Mouse (Mus musculus): Measurements from ENCODE around the gene Ptpn22.

Ptpn22 gene

GRCm38 (mm10) chr3:103857977-103858563 is 1.5 kb upstream of the Ptpn22 start:
- DNase-seq (ENCODE audit: low read depth, low spot score) = no peak

DNA sequence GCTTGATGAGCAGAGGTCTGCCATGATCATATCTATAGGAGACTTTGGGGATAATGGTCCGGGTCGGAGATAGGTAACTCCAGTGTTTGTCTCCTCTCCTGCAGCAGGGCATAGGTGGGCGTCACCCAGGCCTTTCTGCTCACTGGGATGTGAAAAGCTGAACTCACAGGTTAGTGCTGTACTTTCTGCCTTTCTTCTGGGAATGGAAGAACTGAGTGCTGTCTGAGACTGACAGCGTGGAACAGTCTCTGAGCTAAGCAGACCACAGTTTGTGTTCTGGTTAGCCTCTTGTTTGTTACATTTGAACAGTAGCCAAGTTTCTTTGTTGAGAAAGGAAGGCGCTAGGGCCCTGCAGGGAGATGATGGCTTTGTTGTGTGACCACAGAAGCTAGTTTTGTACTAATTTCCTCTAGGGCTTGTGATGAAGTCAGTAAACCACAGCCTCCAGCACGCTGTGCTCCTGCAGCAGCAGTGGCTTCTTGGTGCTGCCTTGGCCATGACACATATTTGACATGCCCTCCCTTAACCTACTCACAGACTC is 326 bp downstream of the Ptpn22 start:
- no peak for DNase-seq (ENCODE audit: low read depth, low spot score)

GRCm38 (mm10) chr3:103862721-103863220 is 3.2 kb downstream of the Ptpn22 start:
- no peak for DNase-seq (ENCODE audit: low read depth, low spot score)

DNA sequence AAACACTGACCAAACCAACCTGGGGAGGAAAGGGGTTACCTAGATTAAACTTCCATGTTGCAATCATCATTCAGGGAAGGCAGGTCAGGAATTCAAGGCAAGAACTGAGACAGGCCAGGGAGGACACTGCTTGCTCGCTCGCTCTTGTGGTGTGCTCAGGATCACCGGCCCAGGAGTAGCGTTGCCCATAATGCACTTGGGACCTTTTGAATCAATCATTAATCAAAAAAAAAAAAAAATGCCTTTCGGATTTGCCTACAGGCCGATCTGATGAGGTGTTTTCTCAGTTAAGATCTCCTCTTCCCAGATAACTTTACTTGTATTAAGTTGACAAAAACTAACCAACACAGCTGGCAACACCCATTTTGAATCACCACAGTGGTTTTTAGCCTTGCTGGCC is 4.6 kb downstream of the Ptpn22 start:
- DNase-seq (ENCODE audit: low read depth, low spot score) = no peak

- DNase-seq (ENCODE audit: low read depth, low spot score) = no peak
Measured at GRCm38 (mm10) chr3:103867424-103867971, 7.9 kb downstream of the Ptpn22 start.

GRCm38 (mm10) chr3:103868008-103868407 is 8.4 kb downstream of the Ptpn22 start:
- no peak for DNase-seq (ENCODE audit: low read depth, low spot score)

DNA sequence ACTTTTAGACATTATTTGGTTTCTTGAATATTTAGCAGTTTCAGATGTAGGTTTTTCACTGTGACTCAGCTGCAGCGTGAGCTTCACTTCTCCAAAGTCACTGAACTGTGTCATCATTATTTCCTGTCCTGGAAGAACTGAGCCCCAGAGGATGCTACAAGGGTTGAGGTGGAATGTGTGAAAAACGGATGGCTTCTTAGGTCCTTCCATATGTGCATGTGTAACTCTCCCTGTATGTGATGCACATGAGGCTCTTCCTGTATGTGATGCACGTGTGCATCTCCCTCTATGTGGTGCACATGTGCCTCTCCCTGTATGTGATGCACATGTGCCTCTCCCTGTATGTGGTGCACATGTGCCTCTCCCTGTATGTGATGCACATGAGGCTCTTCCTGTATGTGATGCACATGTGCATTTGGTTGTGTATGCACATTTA is 13.1 kb downstream of the Ptpn22 start:
- no peak for DNase-seq (ENCODE audit: low read depth, low spot score)

DNA sequence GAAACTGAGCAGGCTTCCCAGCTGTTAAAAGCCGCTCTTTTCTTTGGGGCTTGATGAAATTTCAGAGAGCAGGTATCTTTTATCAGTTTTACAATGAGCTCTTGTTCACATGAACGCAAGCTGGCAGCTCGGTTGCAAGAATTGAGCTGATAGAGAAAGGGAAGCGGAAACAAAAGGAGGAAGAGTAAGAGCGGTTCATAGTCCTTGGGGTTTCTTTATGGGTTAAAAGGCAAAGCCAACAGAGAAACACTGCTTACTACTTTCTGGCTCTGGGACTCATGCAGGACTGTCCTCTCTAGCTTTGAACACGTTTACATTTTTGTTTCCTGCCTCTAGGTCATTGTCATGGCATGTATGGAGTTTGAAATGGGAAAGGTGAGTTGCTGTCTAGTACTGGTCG is 14.7 kb downstream of the Ptpn22 start:
- DNase-seq (ENCODE audit: low read depth, low spot score) = no peak

- DNase-seq (ENCODE audit: low read depth, low spot score) = no peak
Measured at GRCm38 (mm10) chr3:103885946-103886345, 26.4 kb downstream of the Ptpn22 start.

DNA sequence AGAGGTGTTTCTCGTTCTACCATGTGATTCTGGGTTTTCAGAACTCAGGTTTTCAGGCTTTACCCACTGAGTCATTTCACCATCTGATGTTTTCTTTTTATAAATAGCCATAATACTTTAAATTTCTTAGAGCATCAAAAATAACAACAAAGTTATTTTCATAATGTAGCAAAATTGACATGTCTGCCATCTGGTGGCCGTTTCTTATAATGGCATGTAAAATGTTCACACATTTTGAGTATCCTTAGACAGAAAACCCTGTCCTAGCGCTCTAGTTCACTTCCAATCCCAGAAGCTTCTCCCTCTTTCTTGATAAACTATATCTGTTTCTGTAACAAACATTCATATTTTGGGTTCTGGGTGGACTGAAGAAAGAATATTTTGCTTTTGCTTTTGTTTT is 28.0 kb downstream of the Ptpn22 start:
- DNase-seq (ENCODE audit: low read depth, low spot score) = peak; percentile 19

DNA sequence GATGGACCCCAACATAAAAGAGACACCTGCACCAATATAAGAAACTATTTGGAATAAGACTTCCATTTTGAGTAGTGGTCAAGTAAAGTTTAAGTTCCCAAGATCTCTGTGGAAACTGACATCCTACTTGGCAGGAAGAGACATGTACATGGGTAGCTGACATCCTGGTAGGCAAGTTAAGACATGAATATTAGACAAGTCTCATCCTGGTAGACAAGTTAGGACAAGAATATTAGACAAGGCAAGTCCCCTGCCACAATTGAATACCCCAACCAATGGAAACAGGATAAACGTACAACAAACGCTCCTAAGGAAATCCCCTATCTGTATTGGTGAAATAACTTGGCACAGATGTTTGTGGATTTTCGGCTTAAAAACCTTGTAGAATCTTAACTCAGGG is 33.8 kb downstream of the Ptpn22 start:
- no peak for DNase-seq (ENCODE audit: low read depth, low spot score)

DNA sequence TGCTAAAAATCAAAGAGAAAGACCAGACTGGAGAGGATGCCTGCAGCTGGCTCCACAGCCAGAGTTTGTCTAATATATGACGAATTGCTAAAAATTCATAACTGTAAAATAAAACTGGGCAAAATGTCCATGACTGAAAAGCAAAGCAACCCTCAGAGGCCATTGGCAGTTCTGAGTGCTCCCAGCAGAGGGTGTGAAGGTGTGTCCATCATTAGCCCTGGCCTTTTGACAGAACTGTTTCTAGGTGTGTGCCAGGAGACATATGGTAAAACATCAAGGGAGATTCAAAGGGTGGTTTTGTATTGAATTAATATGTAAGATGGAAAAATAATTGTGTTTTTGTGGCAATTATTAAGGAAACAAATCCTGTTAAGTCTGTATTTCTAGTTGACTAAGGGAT is 45.1 kb downstream of the Ptpn22 start:
- DNase-seq (ENCODE audit: low read depth, low spot score) = no peak

DNA sequence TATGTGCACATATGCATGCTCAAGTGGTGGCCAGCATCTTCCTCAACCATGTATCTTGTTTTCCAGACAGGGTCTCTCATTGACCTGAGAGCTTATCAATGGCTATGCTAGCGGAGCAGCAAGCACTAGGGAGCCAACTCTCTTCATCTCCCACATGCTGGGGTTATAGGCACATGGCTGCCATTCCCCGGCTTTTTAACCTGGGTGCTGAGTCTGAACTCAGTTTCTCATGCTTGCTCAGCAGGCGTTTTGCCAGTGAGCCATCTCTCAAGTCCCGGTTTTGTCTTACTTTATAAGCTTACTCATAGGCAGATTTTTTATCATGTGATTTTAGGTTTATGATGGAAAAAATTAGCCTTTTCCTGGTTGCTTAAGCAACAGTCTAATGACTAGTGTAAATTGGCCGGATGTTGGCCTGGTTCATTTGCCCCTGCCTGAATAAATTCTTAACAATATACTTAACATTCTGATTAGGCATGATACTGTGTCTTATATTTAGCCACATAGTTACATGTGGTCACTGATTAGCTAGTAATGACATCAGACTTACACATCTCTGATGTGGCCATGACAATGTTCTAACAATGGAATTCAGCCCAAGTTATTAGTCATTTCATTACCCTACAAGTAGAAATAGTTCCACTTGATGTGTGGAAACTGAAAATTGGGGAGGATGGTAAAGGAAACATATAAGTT is 47.9 kb downstream of the Ptpn22 start:
- DNase-seq (ENCODE audit: low read depth, low spot score) = no peak

DNA sequence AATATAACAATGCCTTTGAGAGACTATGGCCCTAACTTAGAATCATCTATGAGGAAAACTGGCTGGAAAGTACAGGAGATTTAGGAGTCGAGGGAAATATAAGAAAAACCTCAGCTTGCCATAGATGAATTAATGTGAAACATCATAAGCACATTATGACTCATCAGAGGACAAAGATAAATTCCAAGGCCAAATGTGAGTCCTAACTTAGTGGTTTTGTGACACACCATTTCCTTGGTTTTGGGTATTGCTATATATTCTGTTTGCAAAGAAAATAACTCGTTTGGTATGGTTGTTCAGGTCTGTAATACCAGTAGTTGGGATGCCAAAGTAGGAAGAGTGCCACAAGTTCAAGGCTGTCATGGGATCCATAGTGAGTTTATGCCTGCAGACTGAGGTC is 49.2 kb downstream of the Ptpn22 start:
- no peak for DNase-seq (ENCODE audit: low read depth, low spot score)

- DNase-seq (ENCODE audit: low read depth, low spot score) = no peak
Measured at GRCm38 (mm10) chr3:103913451-103913961, 53.9 kb downstream of the Ptpn22 start.

DNA sequence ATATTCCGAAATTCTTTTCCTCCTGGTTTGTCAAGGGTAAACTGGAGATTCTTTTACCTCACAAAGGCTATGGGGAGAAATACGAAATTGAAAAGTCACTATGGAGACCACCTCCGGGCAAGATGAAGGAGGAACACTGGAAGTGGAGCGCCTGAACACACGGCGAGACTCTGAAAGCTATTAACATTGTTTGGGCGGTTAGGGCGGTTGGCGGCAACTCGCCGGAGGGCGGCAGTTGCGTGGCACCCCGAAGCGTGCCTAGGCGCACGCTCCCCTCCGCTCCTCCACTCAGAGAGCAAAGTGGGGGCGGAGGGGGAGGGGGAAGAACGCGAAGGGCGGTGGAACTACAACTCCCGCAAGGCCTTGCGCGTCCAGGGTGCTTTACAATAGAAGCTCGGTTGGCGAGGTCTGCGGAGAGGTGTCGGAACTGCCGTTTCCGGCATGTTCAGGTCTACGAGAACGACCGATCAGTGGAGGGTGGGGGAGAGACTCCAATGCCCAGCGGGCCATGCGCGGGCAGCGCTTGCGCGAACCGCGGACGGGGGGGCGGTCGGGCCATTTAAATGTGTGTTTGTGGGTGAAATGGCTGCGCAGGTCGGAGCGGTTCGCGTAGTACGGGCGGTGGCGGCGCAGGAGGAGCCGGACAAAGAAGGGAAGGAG is 54.5 kb downstream of the Ptpn22 start, which contains the start of gene Rsbn1:
Rsbn1 (plus strand) TSS at position 111 of the 660 bp plus-strand sequence.
- peak; percentile 99 for DNase-seq (ENCODE audit: low read depth, low spot score)

- no peak for DNase-seq (ENCODE audit: low read depth, low spot score)
Measured at GRCm38 (mm10) chr3:103914732-103915508, 55.3 kb downstream of the Ptpn22 start.

- no peak for DNase-seq (ENCODE audit: low read depth, low spot score)
Measured at GRCm38 (mm10) chr3:103915509-103915896, 55.9 kb downstream of the Ptpn22 start.

- DNase-seq (ENCODE audit: low read depth, low spot score) = no peak
Measured at GRCm38 (mm10) chr3:103916205-103916838, 56.7 kb downstream of the Ptpn22 start.

DNA sequence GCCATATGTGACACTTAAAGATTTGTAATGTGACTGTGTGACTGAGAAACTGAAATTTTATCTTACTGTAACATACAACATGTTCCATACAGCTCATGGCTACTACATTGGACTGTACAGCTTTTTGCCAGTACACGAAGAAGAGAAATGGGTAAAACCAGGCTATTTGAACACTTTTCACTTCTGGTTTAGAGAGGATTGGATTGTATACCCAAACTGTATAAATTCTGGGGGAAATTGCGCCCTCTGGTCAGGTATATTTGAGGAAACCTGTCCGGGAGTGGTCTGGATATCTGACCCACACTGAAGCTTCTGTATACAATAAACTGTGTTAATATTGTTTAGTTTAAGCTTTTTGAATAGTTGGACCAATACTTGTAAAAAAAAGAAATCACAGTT is 57.2 kb downstream of the Ptpn22 start:
- DNase-seq (ENCODE audit: low read depth, low spot score) = no peak

DNA sequence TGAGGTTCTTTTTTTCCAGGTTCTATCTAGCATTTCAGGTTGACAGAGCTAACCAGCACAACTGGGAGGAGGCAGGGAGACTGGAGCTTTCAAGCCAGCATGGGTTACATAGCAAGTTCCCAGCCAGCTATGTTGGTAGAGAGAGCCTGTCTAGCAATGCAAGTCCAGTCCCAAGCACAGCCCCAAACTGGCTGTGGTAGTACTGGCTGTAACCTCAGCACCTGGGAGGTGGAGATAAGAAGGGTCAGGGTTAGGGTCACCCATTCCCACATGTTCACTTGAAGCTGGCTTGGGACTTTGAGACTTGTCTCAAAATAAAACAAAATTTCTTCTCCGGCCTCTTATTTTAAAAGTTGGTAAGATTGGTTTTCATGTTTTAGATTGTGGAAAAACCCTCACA is 60.5 kb downstream of the Ptpn22 start:
- no peak for DNase-seq (ENCODE audit: low read depth, low spot score)
